Mouse (Mus musculus) C2C12 (cell line): ENCODE measurements at regions not wholly inside any gene's neighbourhood (a gene's known extent, or its start where the extent isn't known, plus 50 kb on each side); places are given as distances from the start of the nearest gene placed in this dataset.
A peak's percentile ranks its signal among the peaks of the same experiment; 100 is the strongest.

Experiments used
- CTCF ChIP-seq: IDR thresholded peaks from one replicate; pipeline ENCODE4 v1.5.1; 2011; ENCODE audit not compliant: control insufficient read depth, insufficient read depth, insufficient read length
- FOSL1 ChIP-seq: IDR thresholded peaks from one replicate; pipeline ENCODE4 v1.8.0; 2011; ENCODE audit warnings: mild to moderate bottlenecking, low read length; ENCODE audit not compliant: poor library complexity, insufficient read depth, severe bottlenecking
- MAX ChIP-seq: IDR thresholded peaks from one replicate; pipeline ENCODE4 v1.6.1; 2011; ENCODE audit warnings: mild to moderate bottlenecking, control low read depth
- MYOD1 ChIP-seq: IDR thresholded peaks from one replicate; pipeline ENCODE4 v1.6.1; 2011; ENCODE audit warnings: low read depth; ENCODE audit not compliant: control insufficient read depth, insufficient read length
- USF1 ChIP-seq: IDR thresholded peaks from one replicate; pipeline ENCODE4 v1.6.1; 2011; ENCODE audit warnings: low read depth, mild to moderate bottlenecking, control low read depth, moderate library complexity

DNA sequence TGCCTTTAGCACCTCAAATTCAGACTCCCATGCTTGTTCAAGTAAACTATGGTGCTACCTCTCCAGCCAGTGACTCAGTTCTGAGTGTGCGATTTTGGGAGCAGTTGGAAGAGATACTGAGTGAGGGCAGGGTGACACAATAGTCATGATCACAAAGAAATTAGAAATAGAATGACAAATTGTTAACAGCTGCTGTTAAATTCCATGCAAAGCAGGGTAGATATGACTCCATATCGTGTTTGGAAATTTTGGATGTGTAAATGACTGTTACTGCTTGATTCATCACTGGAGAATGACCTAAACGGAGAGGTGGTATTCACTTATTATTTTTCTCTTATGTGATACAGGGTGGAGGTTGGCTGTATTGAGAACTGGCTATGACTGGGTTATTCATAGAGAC lies 217.8 kb upstream of the Akr1e1 start:
- no peak for TF ChIP-seq CTCF
- TF ChIP-seq USF1: no peak
- TF ChIP-seq FOSL1: no peak
- TF ChIP-seq MYOD1: peak; percentile 78
- TF ChIP-seq MAX: no peak
